Mouse (Mus musculus) spleen, adult 2 months (tissue): ENCODE results near the gene Hat1.

Experiments
- CTCF ChIP-seq: fragments of 200-500 bp; IDR thresholded peaks from 2 replicates; pipeline ENCODE4 v1.5.1; 2011; ENCODE audit warnings: mild to moderate bottlenecking, inconsistent platforms; ENCODE audit not compliant: insufficient read depth, insufficient read length, insufficient replicate concordance; ENCODE audit errors: extremely low read depth
- POLR2A ChIP-seq: fragments of 200-500 bp; IDR thresholded peaks from 2 replicates; pipeline ENCODE4 v1.6.1; 2011; ENCODE audit warnings: low read depth, low read length, inconsistent platforms

DNA sequence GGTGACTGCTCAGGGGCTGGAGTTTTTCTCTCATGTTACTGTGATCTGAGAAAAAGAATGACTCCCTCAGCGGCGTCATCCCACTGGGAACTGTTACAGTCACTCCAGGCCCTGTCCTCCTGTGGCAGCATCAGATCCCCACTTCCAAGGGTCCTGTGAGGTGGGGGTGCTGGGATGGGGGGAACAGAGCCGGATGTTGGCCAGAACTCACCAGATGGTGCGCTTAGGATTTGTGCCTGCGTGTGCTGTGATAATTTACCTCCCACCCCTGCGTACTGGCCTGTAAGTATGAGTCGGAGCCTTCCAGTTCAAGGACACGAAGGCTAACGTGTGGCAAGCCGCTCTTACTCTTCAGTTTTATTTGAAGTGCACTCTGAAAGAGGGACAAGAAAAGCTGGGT lies 86.6 kb downstream of the Hat1 start:
- TF ChIP-seq CTCF (no peak), POLR2A (no peak)
